Mouse (Mus musculus): Measurements from ENCODE around the gene Rsad2.

- TF ChIP-seq CTCF (IDR thresholded peaks at IDR 0.05) = no peak
- no peak for TF ChIP-seq POLR2A (IDR thresholded peaks at IDR 0.05; ENCODE audit: insufficient read depth, low read depth, low read length)
- TF ChIP-seq EP300 (IDR thresholded peaks at IDR 0.05; ENCODE audit: insufficient read depth, low read depth, low read length) = no peak
These were observed 55.5 kb downstream of the Rsad2 start for GRCm38 (mm10) chr12:26400762-26401161.

Data from heart, adult 2 months (tissue).